Mouse (Mus musculus): ENCODE data around the gene Nkd2.
A peak's percentile ranks its signal among the peaks of the same experiment; 100 is the strongest.

The Nkd2 gene

GRCm38 (mm10) chr13:73847465-73847836 lies at the start of gene Nkd2:
Gene Nkd2 (minus strand): TSS chr13:73847631.
- DNase-seq = peak; percentile 85

- no peak for DNase-seq
Observed at GRCm38 (mm10) chr13:73892493-73893178, 45.2 kb upstream of the Nkd2 start.

GRCm38 (mm10) chr13:73887415-73887874 lies 40.0 kb upstream of the Nkd2 start:
- DNase-seq = no peak

GRCm38 (mm10) chr13:73886601-73887000 lies 39.2 kb upstream of the Nkd2 start:
- no peak for DNase-seq

GRCm38 (mm10) chr13:73886066-73886465 lies 38.6 kb upstream of the Nkd2 start:
- no peak for DNase-seq

- DNase-seq = no peak
Observed at GRCm38 (mm10) chr13:73885656-73886055, 38.2 kb upstream of the Nkd2 start.

- DNase-seq = no peak
Observed at GRCm38 (mm10) chr13:73881347-73881746, 33.9 kb upstream of the Nkd2 start.

GRCm38 (mm10) chr13:73879824-73880223 lies 32.4 kb upstream of the Nkd2 start:
- peak; percentile 71 for DNase-seq

GRCm38 (mm10) chr13:73872159-73872558 lies 24.7 kb upstream of the Nkd2 start:
- DNase-seq = no peak

GRCm38 (mm10) chr13:73846589-73847464 lies 604 bp downstream of the Nkd2 start:
- DNase-seq = peak; percentile 38

- no peak for DNase-seq
Observed at GRCm38 (mm10) chr13:73842696-73843095, 4.7 kb downstream of the Nkd2 start.

- no peak for DNase-seq
Observed at GRCm38 (mm10) chr13:73839740-73840139, 7.7 kb downstream of the Nkd2 start.

GRCm38 (mm10) chr13:73839137-73839548 lies 8.3 kb downstream of the Nkd2 start:
- no peak for DNase-seq

GRCm38 (mm10) chr13:73837708-73838107 lies 9.7 kb downstream of the Nkd2 start:
- DNase-seq = no peak

- no peak for DNase-seq
Observed at GRCm38 (mm10) chr13:73836491-73836890, 10.9 kb downstream of the Nkd2 start.

- DNase-seq = no peak
Observed at GRCm38 (mm10) chr13:73835791-73836190, 11.6 kb downstream of the Nkd2 start.

GRCm38 (mm10) chr13:73833809-73834208 lies 13.6 kb downstream of the Nkd2 start:
- no peak for DNase-seq

GRCm38 (mm10) chr13:73831486-73831885 lies 15.9 kb downstream of the Nkd2 start:
- peak; percentile 59 for DNase-seq

- DNase-seq = no peak
Observed at GRCm38 (mm10) chr13:73827243-73827642, 20.2 kb downstream of the Nkd2 start.

- DNase-seq = no peak
Observed at GRCm38 (mm10) chr13:73823711-73824110, 23.7 kb downstream of the Nkd2 start.

GRCm38 (mm10) chr13:73822187-73822800 lies 25.1 kb downstream of the Nkd2 start:
- DNase-seq = peak; percentile 76

GRCm38 (mm10) chr13:73821251-73821650 lies 26.2 kb downstream of the Nkd2 start:
- no peak for DNase-seq

GRCm38 (mm10) chr13:73818921-73819320 lies 28.5 kb downstream of the Nkd2 start:
- no peak for DNase-seq

GRCm38 (mm10) chr13:73816338-73816737 lies 31.1 kb downstream of the Nkd2 start:
- DNase-seq = no peak
